23 mouse cellular contexts compared by ENCODE assay signal in genomic region chr5:111732194-111732593, GRCm38 (mm10). TPM values are rescaled to one million over a fixed set of nuclear protein-coding genes. Genes with fewer than 3 reads are reported as not detected.
A peak's percentile ranks its signal among the peaks of the same experiment; 100 is the strongest.
DNase-seq lines count a peak whose midpoint lies in the region; ATAC-seq and TF ChIP-seq lines count a peak whose summit lies in the region.
"Had no signal": no experiment of that assay in that cellular context is flagged by ENCODE, and none has a peak within 500 bp of the region (broad histone marks: within the 10 kb centered on the region; RNA-seq: fewer than 3 reads in every experiment).

No protein-coding gene starts in this region.

- H3K36me3 ChIP-seq in forebrain, embryonic 15.5 days = no peaks in the 10 kb centered on the region
- no peaks in the 10 kb centered on the region; the same call in 1 of the 2 replicates for H3K36me3 ChIP-seq in forebrain, embryonic 16.5 days (ENCODE audit: control insufficient read depth, insufficient read depth)
- H3K36me3 ChIP-seq in lung, postnatal 0 days (ENCODE audit: insufficient read depth, low read length) = no peaks in the 10 kb centered on the region
- 0 out of 2 replicates have a peak, but pooled peaks cover 10% of the 10 kb centered on the region for H3K36me3 ChIP-seq in heart, embryonic 10.5 days
- H3K36me3 ChIP-seq: embryonic facial prominence, embryonic 12.5 days; forebrain, embryonic 12.5 days had no signal

- peaks cover 8% of the 10 kb centered on the region for H3K4me1 ChIP-seq in forebrain, embryonic 15.5 days
- H3K4me1 ChIP-seq in forebrain, embryonic 16.5 days (replicated peaks; ENCODE audit: control insufficient read depth, insufficient read depth, low read length) = peaks cover 7% of the 10 kb centered on the region
- H3K4me1 ChIP-seq in lung, postnatal 0 days (ENCODE audit: insufficient read depth, low read depth, low read length) = no peaks in the 10 kb centered on the region
- peaks cover 7% of the 10 kb centered on the region for H3K4me1 ChIP-seq in heart, embryonic 10.5 days

- TF ChIP-seq EP300 in lung, postnatal 0 days (IDR thresholded peaks at IDR 0.05) = no peak

- TF ChIP-seq CTCF in lung, postnatal 0 days (IDR thresholded peaks at IDR 0.05) = no peak

- no peak overlapping the region for H3K9ac ChIP-seq in forebrain, embryonic 15.5 days (replicated peaks)
- no peak overlapping the region for H3K9ac ChIP-seq in forebrain, embryonic 16.5 days (replicated peaks; ENCODE audit: low read depth, low read length)
- no peak overlapping the region for H3K9ac ChIP-seq in lung, postnatal 0 days (replicated peaks; ENCODE audit: low read depth)
- H3K9ac ChIP-seq: embryonic facial prominence, embryonic 12.5 days; forebrain, embryonic 12.5 days; hindbrain, embryonic 12.5 days had no signal

- H3K9me3 ChIP-seq in forebrain, embryonic 15.5 days = no peaks in the 10 kb centered on the region
- H3K9me3 ChIP-seq in forebrain, embryonic 16.5 days (ENCODE audit: control insufficient read depth, low read length) = no peaks in the 10 kb centered on the region
- no peaks in the 10 kb centered on the region for H3K9me3 ChIP-seq in lung, postnatal 0 days (ENCODE audit: low read length)
- no peaks in the 10 kb centered on the region for H3K9me3 ChIP-seq in heart, embryonic 10.5 days
- H3K9me3 ChIP-seq: embryonic facial prominence, embryonic 12.5 days had no signal

- no peak for ATAC-seq in forebrain, embryonic 15.5 days (replicated peaks)
- ATAC-seq in forebrain, embryonic 16.5 days = no peak
- ATAC-seq in lung, postnatal 0 days = no peak
- ATAC-seq in activated CD4-positive, CD25-positive, alpha-beta regulatory T cell, adult 4 months = no peak
- ATAC-seq: hindbrain, embryonic 16.5 days had no signal

- DNase-seq in lung, postnatal 0 days (ENCODE audit: low spot score) = peak; percentile 38
- DNase-seq in lung, postnatal 36 days = no peak
- peak; percentile 63 for DNase-seq in NIH3T3 (ENCODE audit: low read depth)
- no peak for DNase-seq in heart, embryonic 10.5 days (ENCODE audit: low spot score)
- DNase-seq: adrenal gland, adult 8-10 months; cerebellum, adult 11 months; cerebellum, adult 8-10 months; cerebellum, postnatal 14 days; embryo, embryonic 11 days; gastrocnemius, adult 2 months; gastrocnemius, postnatal 25 days; heart, postnatal 10 days; heart, postnatal 4 days had no signal

- WGBS in forebrain, embryonic 15.5 days = 64% methylated on average over 2 of the region's 2 CpGs
- 74% methylated on average over 2 of the region's 2 CpGs for WGBS in forebrain, embryonic 16.5 days
- WGBS in lung, postnatal 0 days = 28% methylated on average over 2 of the region's 2 CpGs
- 69% methylated on average over 2 of the region's 2 CpGs for WGBS in heart, embryonic 10.5 days

- no peak overlapping the region for H3K4me3 ChIP-seq in forebrain, embryonic 15.5 days
- H3K4me3 ChIP-seq in forebrain, embryonic 16.5 days (replicated peaks; ENCODE audit: low read length) = no peak overlapping the region
- no peak overlapping the region for H3K4me3 ChIP-seq in lung, postnatal 0 days (ENCODE audit: low read depth, low read length)
- H3K4me3 ChIP-seq in heart, embryonic 10.5 days = no peak overlapping the region
- H3K4me3 ChIP-seq: embryonic facial prominence, embryonic 12.5 days; forebrain, embryonic 12.5 days; gastrocnemius, adult 2 months; hindbrain, embryonic 12.5 days had no signal

- H3K4me2 ChIP-seq in forebrain, embryonic 15.5 days (replicated peaks) = no peak overlapping the region
- no peak overlapping the region for H3K4me2 ChIP-seq in forebrain, embryonic 16.5 days (ENCODE audit: low read length)
- no peak overlapping the region for H3K4me2 ChIP-seq in lung, postnatal 0 days (replicated peaks; ENCODE audit: low read depth, low read length)
- H3K4me2 ChIP-seq: embryonic facial prominence, embryonic 12.5 days; forebrain, embryonic 12.5 days; hindbrain, embryonic 12.5 days had no signal

- H3K27ac ChIP-seq in forebrain, embryonic 15.5 days (replicated peaks) = peak overlapping the region; percentile 27; the same call in 1 of the 2 replicates
- H3K27ac ChIP-seq in forebrain, embryonic 16.5 days (ENCODE audit: low read length) = no peak overlapping the region
- no peak overlapping the region for H3K27ac ChIP-seq in lung, postnatal 0 days (ENCODE audit: low read length)
- H3K27ac ChIP-seq in heart, embryonic 10.5 days = no peak overlapping the region
- H3K27ac ChIP-seq: embryonic facial prominence, embryonic 12.5 days; gastrocnemius, adult 2 months had no signal

- H3K27me3 ChIP-seq in forebrain, embryonic 15.5 days = no peaks in the 10 kb centered on the region
- H3K27me3 ChIP-seq in forebrain, embryonic 16.5 days (replicated peaks; ENCODE audit: control insufficient read depth, insufficient read depth, low read length) = no peaks in the 10 kb centered on the region
- H3K27me3 ChIP-seq in lung, postnatal 0 days (replicated peaks; ENCODE audit: insufficient read depth, low read length) = no peaks in the 10 kb centered on the region
- no peaks in the 10 kb centered on the region for H3K27me3 ChIP-seq in heart, embryonic 10.5 days (ENCODE audit: insufficient read depth, poor library complexity, severe bottlenecking)
- H3K27me3 ChIP-seq: CH12.LX; embryonic facial prominence, embryonic 12.5 days; hindbrain, embryonic 12.5 days had no signal

RNA-seq across cellular contexts. Expression of gene Gm26897, which starts 1.5 kb away (rescaled TPM):
- polyA plus RNA-seq in forebrain, embryonic 15.5 days (2015; fragmentation: Nextera tagmentation; extraction: Ambion mirVana) = not detected in 2 replicates
- polyA plus RNA-seq in forebrain, embryonic 16.5 days (2015; fragmentation: Nextera tagmentation; extraction: Ambion mirVana) = not detected in 2 replicates
- polyA plus RNA-seq in lung, postnatal 0 days (2015; fragmentation: Nextera tagmentation; extraction: Ambion mirVana) = not detected in 2 replicates
- polyA plus RNA-seq in activated CD4-positive, CD25-positive, alpha-beta regulatory T cell, adult 4 months (2017; shearing (Covaris generic)) = not detected
- polyA plus RNA-seq in heart, embryonic 10.5 days (2016; fragmentation: Nextera tagmentation; extraction: Ambion mirVana) = not detected in 2 replicates
- polyA plus RNA-seq: brain, embryonic 14.5 days; embryonic facial prominence, embryonic 12.5 days; forebrain, embryonic 12.5 days; heart, embryonic 14.5 days; hindbrain, embryonic 12.5 days; hindbrain, embryonic 16.5 days had no signal

Comparison
In these comparisons a context has a peak if more than half of its experiments do, and no peak if none do; other contexts are left out.
1. DNase-seq: peak in lung, postnatal 0 days (single experiment) and NIH3T3 (single experiment); none in lung, postnatal 36 days (single experiment) and heart, embryonic 10.5 days (single experiment).